Mouse (Mus musculus) hindbrain, postnatal 0 days (tissue): ENCODE measurements around the gene Nkain1. TPM values are rescaled to one million over a fixed set of nuclear protein-coding genes. Genes with fewer than 3 reads are reported as not detected.

Experiments used
- ATAC-seq: fragments of 200-750 bp; cut with Nextera tagmentation; 2 replicates; pipeline ENCODE4 v1.8.0; 2017; ENCODE audit warnings: mild to moderate bottlenecking, moderate TSS enrichment, moderate library complexity
- DNase-seq: peaks from one replicate; pipeline ENCODE4 v3.0.0-alpha.2; 2015; ENCODE audit warnings: low spot score
- H3K27ac ChIP-seq: fragments of 300-500 bp; sonication (generic); 2 replicates; pipeline ENCODE4 v1.5.1; 2014; ENCODE audit warnings: mild to moderate bottlenecking
- H3K27me3 ChIP-seq: fragments of 300-500 bp; sonication (generic); 2 replicates; pipeline ENCODE4 v1.6.1; 2014; ENCODE audit warnings: low read length, mixed read lengths; ENCODE audit not compliant: insufficient read depth
- H3K36me3 ChIP-seq: fragments of 300-500 bp; sonication (generic); 2 replicates; pipeline ENCODE4 v1.6.1; 2014; ENCODE audit warnings: low read length, mixed read lengths; ENCODE audit not compliant: insufficient read depth
- H3K4me1 ChIP-seq: fragments of 300-500 bp; sonication (generic); 2 replicates; pipeline ENCODE4 v1.6.1; 2014; ENCODE audit warnings: antibody characterized with exemption, low read length, mixed read lengths; ENCODE audit not compliant: insufficient read depth
- H3K4me2 ChIP-seq: fragments of 300-500 bp; sonication (generic); 2 replicates; pipeline ENCODE4 v1.6.1; 2014; ENCODE audit warnings: low read depth, mild to moderate bottlenecking, low read length, moderate library complexity, mixed read lengths
- H3K4me3 ChIP-seq: fragments of 300-500 bp; sonication (generic); 2 replicates; pipeline ENCODE4 v1.5.1; 2014; ENCODE audit warnings: low read length
- H3K9ac ChIP-seq: fragments of 300-500 bp; sonication (generic); replicated peaks from 2 replicates; pipeline ENCODE4 v1.6.1; 2014; ENCODE audit warnings: mild to moderate bottlenecking, low read length, moderate library complexity, mixed read lengths
- H3K9me3 ChIP-seq: fragments of 300-500 bp; sonication (generic); 2 replicates; pipeline ENCODE4 v1.6.1; 2016; ENCODE audit warnings: low read length, mixed read lengths
- CTCF ChIP-seq: IDR thresholded peaks from 2 replicates; pipeline ENCODE4 v1.5.1; 2016; ENCODE audit warnings: antibody characterized with exemption, control low read depth, low read depth
- WGBS: fragments of 180-500 bp; shearing (Covaris S2); extraction: QIAGEN DNeasy Blood & Tissue Kit; methylation state at CpG from one replicate; pipeline ENCODE4 v1.1.7; 2014; 5-methylcytosine and 5-hydroxymethylcytosine counted together
- polyA plus RNA-seq: library from polyadenylated mRNA; unstranded; fragments of >200 nt; fragmentation: Nextera tagmentation; extraction: Ambion mirVana; gene quantifications from 2 replicates; pipeline ENCODE4 v1.2.1, GENCODE M21; 2015
- total RNA-seq: library from RNA; depleted of rRNA; stranded (reverse); fragments of >200 nt; gene quantifications from 2 replicates; pipeline ENCODE4 v1.2.3, GENCODE M21; 2014

The Nkain1 gene
- total and polyA plus RNA-seq, 2 experiments from 2014 or later = 10.2 to 323 TPM

- Histone ChIP-seq H3K4me1 (peaks cover 22% of the 10 kb centered on the region), H3K36me3 (no peaks in the 10 kb centered on the region), H3K27ac (peak overlapping the region; percentile 65), H3K27me3 (no peaks in the 10 kb centered on the region), H3K4me2 (0 out of 2 replicates have a peak overlapping the region, but pooled peaks have one; percentile 18), H3K9me3 (no peaks in the 10 kb centered on the region), H3K4me3 (no peak overlapping the region), H3K9ac (peak overlapping the region; percentile 33; the same call in 1 of the 2 replicates)
- TF ChIP-seq CTCF = no peak
- DNase-seq (peak; percentile 80), ATAC-seq (peak; percentile 50)
- WGBS = 16% methylated on average over 8 of the region's 8 CpGs
Observed at GRCm38 (mm10) chr4:130552312-130553120, 21.5 kb downstream of the Nkain1 start.

GRCm38 (mm10) chr4:130550511-130550910, 23.5 kb downstream of the Nkain1 start:
- no peaks in the 10 kb centered on the region for H3K9me3 ChIP-seq
- TF ChIP-seq CTCF = no peak
- H3K9ac ChIP-seq = no peak overlapping the region
- no peak for ATAC-seq
- WGBS = 66% methylated on average over 9 of the region's 9 CpGs
- DNase-seq = no peak
- no peaks in the 10 kb centered on the region for H3K36me3 ChIP-seq
- H3K4me3 ChIP-seq = no peak overlapping the region
- peaks cover 30% of the 10 kb centered on the region for H3K4me1 ChIP-seq
- no peaks in the 10 kb centered on the region for H3K27me3 ChIP-seq
- H3K27ac ChIP-seq = peak overlapping the region; percentile 20; the same call in 1 of the 2 replicates
- H3K4me2 ChIP-seq = no peak overlapping the region

- ATAC-seq (no peak), DNase-seq (no peak)
- Histone ChIP-seq H3K27ac (no peak overlapping the region; the same call in 1 of the 2 replicates), H3K9ac (no peak overlapping the region), H3K9me3 (no peaks in the 10 kb centered on the region), H3K27me3 (no peaks in the 10 kb centered on the region), H3K4me1 (peaks cover 38% of the 10 kb centered on the region), H3K4me3 (no peak overlapping the region), H3K36me3 (no peaks in the 10 kb centered on the region), H3K4me2 (no peak overlapping the region)
- TF ChIP-seq CTCF = peak; percentile 66
- WGBS = 80% methylated on average over 8 of the region's 8 CpGs
Observed at GRCm38 (mm10) chr4:130549189-130549588, 24.8 kb downstream of the Nkain1 start.

GRCm38 (mm10) chr4:130546798-130547562, 27.0 kb downstream of the Nkain1 start:
- no peaks in the 10 kb centered on the region for H3K36me3 ChIP-seq
- no peaks in the 10 kb centered on the region for H3K27me3 ChIP-seq
- 0 out of 2 replicates have a peak overlapping the region, but pooled peaks have one; percentile 0 for H3K9ac ChIP-seq
- DNase-seq = peak; percentile 80
- H3K4me2 ChIP-seq = no peak overlapping the region
- H3K4me3 ChIP-seq = no peak overlapping the region
- H3K9me3 ChIP-seq = no peaks in the 10 kb centered on the region
- H3K27ac ChIP-seq = peak overlapping the region; percentile 72
- WGBS = 12% methylated on average over 13 of the region's 13 CpGs
- peak; percentile 71 for ATAC-seq
- TF ChIP-seq CTCF = no peak; the same call in 1 of the 2 replicates
- peaks cover 35% of the 10 kb centered on the region for H3K4me1 ChIP-seq

GRCm38 (mm10) chr4:130544392-130544791, 29.6 kb downstream of the Nkain1 start:
- DNase-seq (peak; percentile 58), ATAC-seq (no peak)
- no peaks in the 10 kb centered on the region for H3K27me3 ChIP-seq
- 0 out of 2 replicates have a peak overlapping the region, but pooled peaks have one; percentile 17 for H3K9ac ChIP-seq
- no peaks in the 10 kb centered on the region for H3K9me3 ChIP-seq
- no peak overlapping the region for H3K4me3 ChIP-seq
- peaks cover 28% of the 10 kb centered on the region for H3K4me1 ChIP-seq
- no peak for TF ChIP-seq CTCF
- peak overlapping the region; percentile 38 for H3K27ac ChIP-seq
- H3K36me3 ChIP-seq = no peaks in the 10 kb centered on the region
- 12% methylated on average over 9 of the region's 9 CpGs for WGBS
- H3K4me2 ChIP-seq = peak overlapping the region; percentile 25; the same call in 1 of the 2 replicates

- DNase-seq = no peak
- no peak for TF ChIP-seq CTCF
- Histone ChIP-seq H3K27me3 (no peaks in the 10 kb centered on the region), H3K36me3 (no peaks in the 10 kb centered on the region), H3K4me1 (peaks cover 28% of the 10 kb centered on the region), H3K9me3 (no peaks in the 10 kb centered on the region), H3K4me2 (no peak overlapping the region), H3K27ac (no peak overlapping the region), H3K9ac (no peak overlapping the region), H3K4me3 (no peak overlapping the region)
- WGBS = 57% methylated on average over 4 of the region's 4 CpGs
- no peak for ATAC-seq
Observed at GRCm38 (mm10) chr4:130543121-130543520, 30.9 kb downstream of the Nkain1 start.
